Mouse (Mus musculus) liver, embryonic 11.5 days (tissue): ENCODE data around the gene Bcr. TPM values are rescaled to one million over a fixed set of nuclear protein-coding genes. Genes with fewer than 3 reads are reported as not detected.

ENCODE experiments used
- ATAC-seq: fragments of 200-750 bp; cut with Nextera tagmentation; replicated peaks from 2 replicates; pipeline ENCODE4 v1.8.0; 2017; ENCODE audit warnings: moderate number of reproducible peaks, mild to moderate bottlenecking, moderate TSS enrichment, moderate library complexity; ENCODE audit not compliant: low FRiP score
- DNase-seq: peaks from one replicate; pipeline ENCODE4 v3.0.0-alpha.2; 2017; ENCODE audit warnings: low spot score
- H3K27ac ChIP-seq: fragments of 300-500 bp; sonication (generic); 2 replicates; pipeline ENCODE4 v1.5.1; 2014; ENCODE audit warnings: mild to moderate bottlenecking, low read depth, low read length, control low read depth
- H3K27me3 ChIP-seq: fragments of 300-500 bp; sonication (generic); replicated peaks from 2 replicates; pipeline ENCODE4 v1.6.1; 2014; ENCODE audit warnings: low read length, mixed read lengths; ENCODE audit not compliant: control insufficient read depth, insufficient read depth
- H3K36me3 ChIP-seq: fragments of 300-500 bp; sonication (generic); 2 replicates; pipeline ENCODE4 v1.6.1; 2014; ENCODE audit warnings: mild to moderate bottlenecking, low read length, moderate library complexity, mixed read lengths; ENCODE audit not compliant: control insufficient read depth, insufficient read depth
- H3K4me1 ChIP-seq: fragments of 300-500 bp; sonication (generic); replicated peaks from 2 replicates; pipeline ENCODE4 v1.6.1; 2014; ENCODE audit warnings: low read length, mixed read lengths; ENCODE audit not compliant: control insufficient read depth, insufficient read depth
- H3K4me2 ChIP-seq: fragments of 300-500 bp; sonication (generic); 2 replicates; pipeline ENCODE4 v1.6.1; 2014; ENCODE audit warnings: mild to moderate bottlenecking, control low read depth, moderate library complexity
- H3K4me3 ChIP-seq: fragments of 300-500 bp; sonication (generic); 2 replicates; pipeline ENCODE4 v1.5.1; 2014; ENCODE audit warnings: low read depth, low read length, control low read depth
- H3K9ac ChIP-seq: fragments of 300-500 bp; sonication (generic); 2 replicates; pipeline ENCODE4 v1.6.1; 2014; ENCODE audit warnings: low read depth, low read length, control low read depth
- H3K9me3 ChIP-seq: fragments of 300-500 bp; sonication (generic); 2 replicates; pipeline ENCODE4 v1.6.1; 2016; ENCODE audit warnings: low read length, inconsistent platforms, mixed read lengths; ENCODE audit not compliant: control insufficient read depth
- WGBS: fragments of 180-500 bp; shearing (Covaris S2); extraction: QIAGEN DNeasy Blood & Tissue Kit; methylation state at CpG from one replicate; pipeline ENCODE4 v1.1.7; 2014; 5-methylcytosine and 5-hydroxymethylcytosine counted together
- polyA plus RNA-seq: library from polyadenylated mRNA; unstranded; fragments of >200 nt; fragmentation: Nextera tagmentation; extraction: Ambion mirVana; gene quantifications from 2 replicates; pipeline ENCODE4 v1.2.1, GENCODE M21; 2014

The Bcr gene
- polyA plus RNA-seq, 1 experiment from 2014 or later, result 6.8 TPM

- Histone ChIP-seq H3K4me1 (peaks cover 22% of the 10 kb centered on the region), H3K4me2 (no peak overlapping the region), H3K27ac (no peak overlapping the region), H3K36me3 (no peaks in the 10 kb centered on the region), H3K9me3 (no peaks in the 10 kb centered on the region), H3K27me3 (no peaks in the 10 kb centered on the region), H3K4me3 (no peak overlapping the region), H3K9ac (no peak overlapping the region)
- 61% methylated on average over 22 of the region's 22 CpGs for WGBS
- no peak for DNase-seq
- no peak for ATAC-seq
Measured at GRCm38 (mm10) chr10:75093252-75093987, 33.0 kb downstream of the Bcr start.

DNA sequence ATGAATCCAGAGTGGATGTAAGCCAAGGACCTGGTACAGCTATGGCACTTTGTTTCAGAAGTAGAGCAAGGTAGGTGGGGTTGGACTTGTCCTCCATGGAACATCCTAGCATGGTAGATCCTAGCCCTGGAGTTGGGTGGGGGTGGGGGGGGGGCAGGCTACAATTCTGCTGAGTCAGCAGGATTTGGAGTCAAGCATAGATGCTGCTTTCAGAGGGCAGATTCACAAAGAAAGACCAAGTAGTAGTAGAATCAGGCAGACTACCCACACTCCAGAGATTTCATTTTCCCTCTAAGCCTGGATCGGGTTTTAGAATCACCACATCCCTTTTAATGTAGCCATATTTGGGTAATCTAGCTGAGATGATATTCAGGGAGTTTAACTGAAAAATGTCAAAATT is 33.9 kb downstream of the Bcr start:
- H3K27ac ChIP-seq, result no peak overlapping the region
- no peak overlapping the region for H3K4me2 ChIP-seq
- no peak overlapping the region for H3K9ac ChIP-seq
- no peaks in the 10 kb centered on the region for H3K36me3 ChIP-seq
- no peaks in the 10 kb centered on the region for H3K27me3 ChIP-seq
- H3K4me3 ChIP-seq, result no peak overlapping the region
- H3K9me3 ChIP-seq, result no peaks in the 10 kb centered on the region
- H3K4me1 ChIP-seq, result peaks cover 24% of the 10 kb centered on the region
- DNase-seq (no peak), ATAC-seq (no peak)
- WGBS, result 93% methylated on average over 1 of the region's 1 CpGs

- Histone ChIP-seq H3K27ac (no peak overlapping the region), H3K4me1 (peaks cover 24% of the 10 kb centered on the region), H3K36me3 (no peaks in the 10 kb centered on the region), H3K27me3 (no peaks in the 10 kb centered on the region), H3K9ac (no peak overlapping the region), H3K4me3 (no peak overlapping the region), H3K9me3 (no peaks in the 10 kb centered on the region), H3K4me2 (no peak overlapping the region)
- DNase-seq (no peak), ATAC-seq (no peak)
- WGBS, result 93% methylated on average over 7 of the region's 7 CpGs
Measured at GRCm38 (mm10) chr10:75095216-75095615, 34.8 kb downstream of the Bcr start.

- WGBS, result 45% methylated on average over 10 of the region's 10 CpGs
- Histone ChIP-seq H3K9me3 (no peaks in the 10 kb centered on the region), H3K4me2 (no peak overlapping the region), H3K36me3 (no peaks in the 10 kb centered on the region), H3K9ac (no peak overlapping the region), H3K27me3 (no peaks in the 10 kb centered on the region), H3K27ac (no peak overlapping the region), H3K4me1 (peaks cover 23% of the 10 kb centered on the region), H3K4me3 (no peak overlapping the region)
- peak; percentile 41 for DNase-seq
- peak; percentile 56; the same call in 1 of the 2 replicates for ATAC-seq
Measured at GRCm38 (mm10) chr10:75098446-75099183, 38.2 kb downstream of the Bcr start.

GRCm38 (mm10) chr10:75100298-75100697 is 39.9 kb downstream of the Bcr start:
- Histone ChIP-seq H3K4me2 (no peak overlapping the region), H3K27me3 (no peaks in the 10 kb centered on the region), H3K9ac (no peak overlapping the region), H3K36me3 (no peaks in the 10 kb centered on the region), H3K4me3 (no peak overlapping the region), H3K9me3 (no peaks in the 10 kb centered on the region), H3K27ac (no peak overlapping the region), H3K4me1 (peaks cover 35% of the 10 kb centered on the region)
- ATAC-seq (no peak), DNase-seq (no peak)
- WGBS, result 83% methylated on average over 7 of the region's 7 CpGs

DNA sequence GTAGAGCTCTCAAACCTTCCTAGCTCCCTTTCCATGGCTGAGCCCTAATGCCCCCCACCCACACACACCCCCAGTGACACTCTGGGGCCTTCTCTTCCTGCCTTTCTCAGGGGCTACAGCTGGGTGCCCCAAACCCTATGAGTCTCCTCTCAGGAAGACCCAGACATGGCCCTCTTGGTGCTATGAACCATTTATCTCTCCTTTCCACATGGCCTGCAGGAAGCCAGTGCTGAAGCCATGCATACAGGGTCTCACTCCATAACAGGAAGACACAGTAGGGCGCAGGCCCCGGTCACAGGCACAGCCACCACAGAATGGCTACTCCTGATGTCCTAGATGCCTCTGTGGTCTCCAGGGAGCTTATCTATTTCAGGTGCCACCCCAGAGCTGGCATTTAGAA is 43.1 kb downstream of the Bcr start:
- DNase-seq, result no peak
- Histone ChIP-seq H3K4me1 (peaks cover 27% of the 10 kb centered on the region), H3K27me3 (no peaks in the 10 kb centered on the region), H3K9me3 (no peaks in the 10 kb centered on the region), H3K4me3 (no peak overlapping the region), H3K4me2 (no peak overlapping the region), H3K9ac (no peak overlapping the region), H3K36me3 (no peaks in the 10 kb centered on the region), H3K27ac (peak overlapping the region; percentile 20)
- 45% methylated on average over 2 of the region's 2 CpGs for WGBS
- ATAC-seq, result peak; percentile 64

GRCm38 (mm10) chr10:75104191-75105098 is 44.1 kb downstream of the Bcr start:
- no peak overlapping the region for H3K4me2 ChIP-seq
- H3K36me3 ChIP-seq, result no peaks in the 10 kb centered on the region
- ATAC-seq (no peak), DNase-seq (no peak)
- no peak overlapping the region for H3K4me3 ChIP-seq
- 42% methylated on average over 9 of the region's 9 CpGs for WGBS
- H3K4me1 ChIP-seq, result peaks cover 26% of the 10 kb centered on the region
- no peaks in the 10 kb centered on the region for H3K9me3 ChIP-seq
- peak overlapping the region; percentile 20; the same call in 1 of the 2 replicates for H3K27ac ChIP-seq
- no peak overlapping the region for H3K9ac ChIP-seq
- no peaks in the 10 kb centered on the region for H3K27me3 ChIP-seq

DNA sequence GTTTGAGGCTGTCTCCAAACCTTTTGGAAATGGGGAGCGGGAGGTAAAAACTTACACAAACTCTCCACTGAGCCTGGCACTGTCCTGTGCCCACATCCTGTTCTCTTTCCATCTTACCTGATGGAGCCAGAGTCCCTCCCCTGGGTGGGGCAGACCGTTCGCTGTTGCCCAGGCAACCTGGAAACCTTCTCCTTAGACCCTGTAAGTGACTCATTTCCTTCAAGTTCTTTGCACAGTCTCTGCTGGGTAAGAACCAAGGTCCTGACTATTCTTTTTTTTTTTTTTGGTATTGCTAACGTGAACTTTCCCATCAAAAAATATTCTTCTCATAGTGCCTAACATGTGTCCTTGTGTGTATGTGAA is 44.7 kb downstream of the Bcr start:
- H3K27ac ChIP-seq, result no peak overlapping the region
- H3K36me3 ChIP-seq, result no peaks in the 10 kb centered on the region
- H3K9ac ChIP-seq, result no peak overlapping the region
- no peak overlapping the region for H3K4me2 ChIP-seq
- H3K9me3 ChIP-seq, result no peaks in the 10 kb centered on the region
- H3K27me3 ChIP-seq, result no peaks in the 10 kb centered on the region
- no peak for ATAC-seq
- WGBS, result 71% methylated on average over 4 of the region's 4 CpGs
- no peak for DNase-seq
- H3K4me3 ChIP-seq, result no peak overlapping the region
- peaks cover 26% of the 10 kb centered on the region for H3K4me1 ChIP-seq
